Mouse (Mus musculus): ENCODE results near the gene Gm4070.
"Not testable (repeated sequence)": the region's sequence is repeated elsewhere in the genome, so short reads cannot be mapped to it uniquely, and the experiment has no call there.

- not testable (repeated sequence) for TF ChIP-seq POLR2A (IDR thresholded peaks at IDR 0.05; ENCODE audit: control insufficient read depth in 1 of 2, insufficient read depth in 1 of 2, low read depth in 1 of 2, low read length in 2 of 2, poor library complexity in 1 of 2); TAL1 (IDR thresholded peaks at IDR 0.05; ENCODE audit: low read length); BHLHE40 (IDR thresholded peaks at IDR 0.05; ENCODE audit: borderline replicate concordance, low read depth, low read length); ZNF384 (IDR thresholded peaks at IDR 0.05; ENCODE audit: low read depth, low read length); GATA1 (IDR thresholded peaks at IDR 0.05; ENCODE audit: low read depth, low read length); KAT2A (conservative IDR thresholded peaks at IDR 0.05; ENCODE audit: low read depth, low read length); ELF1 (IDR thresholded peaks at IDR 0.05; ENCODE audit: low read depth, low read length); HCFC1 (IDR thresholded peaks at IDR 0.05; ENCODE audit: low read depth, low read length); E2F4 (IDR thresholded peaks at IDR 0.05; ENCODE audit: borderline replicate concordance, low read depth, low read length); ETS1 (IDR thresholded peaks at IDR 0.05; ENCODE audit: low read depth, low read length); CTCF (IDR thresholded peaks at IDR 0.05 in 2 of 3, conservative IDR thresholded peaks at IDR 0.05 in 1 of 3; ENCODE audit: control insufficient read depth in 1 of 3, insufficient read depth in 1 of 3, low read depth in 2 of 3, low read length in 3 of 3, poor library complexity in 1 of 3, severe bottlenecking in 1 of 3)
Observed at GRCm38 (mm10) chr7:105879717-105880484, 73.9 kb downstream of the Gm4070 start.
